Mouse (Mus musculus): Measurements from ENCODE around the gene Zfy1.
"Not testable (repeated sequence)": the region's sequence is repeated elsewhere in the genome, so short reads cannot be mapped to it uniquely, and the experiment has no call there.

The Zfy1 gene

DNA sequence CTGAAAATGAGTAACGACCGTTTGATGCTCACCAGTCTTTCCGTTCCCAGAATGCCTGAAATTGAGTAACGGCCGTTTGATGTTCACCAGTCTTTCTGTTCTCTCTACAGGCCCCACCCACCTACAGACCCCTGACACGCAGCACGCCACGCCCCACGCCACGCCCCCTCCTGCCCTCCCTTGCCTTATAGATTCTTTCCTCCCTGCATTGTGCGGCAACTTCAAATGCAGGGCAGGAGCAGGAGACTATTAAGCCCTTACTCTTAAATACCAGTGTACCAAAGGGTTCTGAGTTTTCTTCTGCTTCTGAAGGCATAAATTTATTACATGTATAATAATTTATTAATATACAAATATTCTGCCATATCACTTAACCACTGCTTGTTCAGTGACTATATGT, at the start of gene Zfy1:
Gene Zfy1, minus strand, starts transcription at position 101 of the 400 bp plus-strand sequence.
- DNase-seq = not testable (repeated sequence)

DNA sequence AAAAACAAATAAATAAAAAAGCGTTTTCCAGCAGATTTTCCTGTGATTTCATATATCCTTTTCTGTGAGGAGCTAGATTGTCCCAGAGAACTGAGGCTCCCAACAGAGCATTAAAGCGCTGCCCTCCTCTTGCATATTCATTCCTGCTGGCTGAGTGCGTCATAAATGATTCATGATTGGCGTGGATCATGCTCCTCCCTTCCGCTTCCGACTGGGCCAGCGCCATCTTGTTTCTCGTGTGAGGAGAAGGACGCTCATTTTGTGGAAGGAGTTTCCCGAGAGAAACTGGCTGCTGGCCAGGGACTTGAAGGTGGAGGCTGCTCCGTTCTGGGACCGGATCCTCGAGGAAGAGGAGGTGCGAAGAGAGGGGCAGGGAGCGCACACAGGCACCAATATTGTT, 21.2 kb upstream of the Zfy1 start, which contains the start of gene Uba1y:
Gene Uba1y, plus strand, starts transcription at position 254 of the 400 bp plus-strand sequence.
- DNase-seq = no peak

- peak in 1 of 2 experiments; percentile 58 for DNase-seq
Observed at GRCm38 (mm10) chrY:808991-809661, 11.9 kb upstream of the Zfy1 start.
